Mouse (Mus musculus) frontal cortex, postnatal 14 days (tissue): ENCODE measurements around the gene Ear1.
"Not testable (repeated sequence)": the region's sequence is repeated elsewhere in the genome, so short reads cannot be mapped to it uniquely, and the experiment has no call there.

Experiments
- DNase-seq, 2 experiments: peaks; one replicate each; pipeline ENCODE4 v3.0.0; 2022; ENCODE audit warnings: low spot score in 2 of 2

Gene Ear1

DNA sequence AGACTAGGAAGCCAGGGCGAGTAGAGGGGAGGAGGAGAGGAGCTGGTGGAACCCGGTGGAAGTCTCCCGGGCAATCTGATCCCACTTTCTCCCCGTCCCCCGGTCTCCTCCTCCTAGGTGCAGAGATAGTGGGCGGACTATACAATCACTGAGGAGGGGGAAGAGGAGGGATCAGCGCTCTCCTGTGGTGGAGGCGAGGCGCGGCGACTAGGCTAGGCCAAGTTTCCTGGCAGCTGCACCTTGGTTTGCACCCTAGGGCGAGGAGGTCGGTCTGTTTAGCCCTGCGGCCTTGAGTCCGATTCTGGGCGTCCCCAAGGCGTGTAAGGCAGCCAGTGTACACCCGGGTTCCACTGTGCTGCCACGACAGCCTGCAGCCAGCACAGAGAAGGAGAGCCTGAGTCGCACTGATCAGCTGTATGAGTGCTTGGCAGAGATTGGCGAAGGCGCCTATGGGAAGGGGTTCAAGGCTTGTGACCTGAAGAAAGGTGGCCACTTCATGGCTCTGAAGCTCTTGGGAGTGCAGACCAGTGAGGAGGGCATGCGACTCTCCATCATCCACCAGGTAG lies 78.3 kb downstream of the Ear1 start:
- DNase-seq: not testable (repeated sequence)

DNA sequence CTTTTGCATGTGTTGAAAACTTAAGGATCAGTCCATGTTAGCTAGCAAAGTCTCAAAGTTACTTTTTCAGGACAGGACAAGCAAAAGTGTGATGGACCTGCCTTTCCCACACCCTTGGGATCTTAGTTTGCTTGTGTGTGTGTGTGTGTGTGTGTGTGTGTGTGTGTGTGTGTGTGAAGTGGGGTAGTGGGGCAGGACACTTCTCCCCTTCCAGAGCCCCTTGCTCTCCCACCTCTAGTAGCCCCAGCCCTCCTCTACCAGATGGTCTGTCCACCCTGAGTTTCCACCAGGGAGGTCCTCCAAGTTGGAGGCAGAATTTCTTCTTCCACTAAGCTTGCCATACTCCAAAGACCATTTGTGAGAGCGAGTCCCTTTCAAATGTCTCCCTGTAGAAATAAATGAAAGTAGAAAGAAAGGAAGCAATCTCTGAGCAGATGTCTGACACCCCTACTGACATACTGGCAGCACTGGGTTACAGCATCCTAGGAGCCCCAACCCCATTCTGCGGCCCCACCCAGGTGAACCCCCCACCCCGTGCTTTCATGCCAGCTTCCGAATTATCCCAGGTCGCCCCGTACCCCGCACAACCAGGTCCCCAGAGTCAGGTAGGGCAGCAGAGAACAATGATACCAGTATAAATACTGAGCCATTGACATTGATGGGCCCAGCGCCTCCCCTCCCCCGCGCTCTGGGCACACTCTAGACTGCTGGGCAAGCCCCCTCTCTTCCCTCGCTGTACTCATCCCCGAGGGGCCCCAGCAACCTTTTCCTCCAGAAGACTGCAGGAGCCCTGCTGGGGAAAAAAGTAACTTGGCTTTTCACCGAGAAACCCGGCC lies 79.0 kb downstream of the Ear1 start:
- DNase-seq: no peak

GRCm38 (mm10) chr14:43793811-43794210 lies 81.5 kb downstream of the Ear1 start:
- DNase-seq: not testable (repeated sequence)

DNA sequence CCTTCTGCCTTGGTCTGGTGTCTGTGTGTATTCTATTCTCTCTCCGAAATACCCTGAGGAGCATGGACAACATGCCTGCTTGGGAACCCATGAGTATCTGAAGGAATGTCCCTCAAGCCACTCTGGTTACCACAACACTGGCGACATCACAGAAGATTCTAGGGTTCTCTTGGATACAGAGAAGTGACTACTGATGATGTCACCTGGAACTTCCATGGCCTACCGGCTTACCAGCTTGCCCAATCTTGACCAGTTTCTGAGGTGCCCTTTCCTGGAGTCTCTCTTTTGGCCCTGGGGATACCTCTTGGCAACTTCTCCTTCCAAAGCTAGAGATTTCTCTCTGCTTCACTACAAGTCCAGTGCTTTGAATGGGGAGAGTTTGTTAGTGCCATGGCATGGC lies 90.7 kb downstream of the Ear1 start, which contains the start of gene Gm8180:
Gene Gm8180, minus strand, starts transcription at position 101 of the 400 bp plus-strand sequence.
- not testable (repeated sequence) for DNase-seq
